Mouse (Mus musculus): ENCODE results near the gene Trpv2.
"Not testable (repeated sequence)": the region's sequence is repeated elsewhere in the genome, so short reads cannot be mapped to it uniquely, and the experiment has no call there.

The Trpv2 gene

GRCm38 (mm10) chr11:62648591-62649391, 74.5 kb downstream of the Trpv2 start, which contains the start of gene Mmgt2:
Gene Mmgt2 (plus strand): TSS chr11:62648664.
- DNase-seq (ENCODE audit: low read depth), result peak; percentile 84

- DNase-seq (ENCODE audit: low read depth), result not testable (repeated sequence)
These were observed 75.5 kb downstream of the Trpv2 start for GRCm38 (mm10) chr11:62649803-62650202.

Data from c-Kit-positive CD71-positive TER-119-negative erythroid progenitor cells, embryonic 14.5 days (primary cell).